Mouse (Mus musculus) MEL (cell line): ENCODE data around the gene Scrn3. TPM values are rescaled to one million over a fixed set of nuclear protein-coding genes. Genes with fewer than 3 reads are reported as not detected.

Experiments
- DNase-seq: peaks from one replicate; pipeline ENCODE4 v3.0.0; 2011; ENCODE audit warnings: low read depth, low spot score
- H3K27ac ChIP-seq: 2 replicates; pipeline ENCODE4 v1.5.1; 2012; ENCODE audit warnings: low read depth, mild to moderate bottlenecking, control low read depth, low read length, moderate library complexity; ENCODE audit not compliant: control insufficient read depth
- H3K27me3 ChIP-seq, 2 experiments: fragments of 150-350 bp in 1 of 2; sonication (generic) in 1 of 2; 2 replicates each; pipeline ENCODE4 v1.6.1; 2012; ENCODE audit warnings: low read length in 2 of 2, mild to moderate bottlenecking in 2 of 2, improper control_type of control experiment in 1 of 2, moderate library complexity in 1 of 2; ENCODE audit not compliant: insufficient read depth in 2 of 2, control insufficient read depth in 1 of 2
- H3K36me3 ChIP-seq, 2 experiments: 2 replicates each; pipeline ENCODE4 v1.6.1; 2012 to 2014; ENCODE audit warnings: low read length in 2 of 2, improper control_type of control experiment in 1 of 2, inconsistent platforms in 1 of 2, mild to moderate bottlenecking in 1 of 2; ENCODE audit not compliant: insufficient read depth in 2 of 2, control insufficient read depth in 1 of 2
- H3K4me1 ChIP-seq, 2 experiments: fragments of 150-350 bp in 1 of 2; sonication (generic) in 1 of 2; 2 replicates each; pipeline ENCODE4 v1.6.1; 2012; ENCODE audit warnings: low read length in 2 of 2, improper control_type of control experiment in 1 of 2, mild to moderate bottlenecking in 1 of 2; ENCODE audit not compliant: insufficient read depth in 2 of 2, control insufficient read depth in 1 of 2
- H3K4me3 ChIP-seq, 2 experiments: fragments of 150-350 bp in 1 of 2; sonication (generic) in 1 of 2; 2 replicates each; pipeline ENCODE4 v1.5.1; 2012; ENCODE audit warnings: low read depth in 2 of 2, low read length in 2 of 2, mild to moderate bottlenecking in 2 of 2, moderate library complexity in 2 of 2, control low read depth in 1 of 2, improper control_type of control experiment in 1 of 2; ENCODE audit not compliant: control insufficient read depth in 1 of 2, insufficient read depth in 1 of 2
- H3K79me2 ChIP-seq: 2 replicates; pipeline ENCODE4 v1.6.1; 2012; ENCODE audit warnings: mild to moderate bottlenecking, low read length, moderate library complexity; ENCODE audit not compliant: control insufficient read depth, poor library complexity, insufficient read depth
- H3K9ac ChIP-seq: 2 replicates; pipeline ENCODE4 v1.6.1; 2012; ENCODE audit warnings: low read depth, mild to moderate bottlenecking, control low read depth, low read length, moderate library complexity; ENCODE audit not compliant: control insufficient read depth, poor library complexity, severe bottlenecking
- H3K9me3 ChIP-seq: fragments of 150-350 bp; sonication (generic); replicated peaks from 2 replicates; pipeline ENCODE4 v1.6.1; 2012; ENCODE audit warnings: mild to moderate bottlenecking, low read length, improper control_type of control experiment, moderate library complexity; ENCODE audit not compliant: insufficient read depth
- CHD1 ChIP-seq: IDR thresholded peaks from 2 replicates; pipeline ENCODE4 v1.6.1; 2012; ENCODE audit warnings: low read depth, mild to moderate bottlenecking, inconsistent platforms, low read length, improper control_type of control experiment
- CHD2 ChIP-seq: IDR thresholded peaks from 2 replicates; pipeline ENCODE4 v1.6.1; 2011; ENCODE audit warnings: low read length, improper control_type of control experiment
- CTCF ChIP-seq, 3 experiments: IDR thresholded peaks in 2 of 3; conservative IDR thresholded peaks in 1 of 3; 2 replicates each; pipeline ENCODE4 v1.5.1; 2011 to 2012; ENCODE audit warnings: low read length in 3 of 3, low read depth in 2 of 3, mild to moderate bottlenecking in 2 of 3, improper control_type of control experiment in 1 of 3, inconsistent platforms in 1 of 3, mixed read lengths in 1 of 3, moderate library complexity in 1 of 3; ENCODE audit not compliant: control insufficient read depth in 1 of 3, insufficient read depth in 1 of 3, poor library complexity in 1 of 3, severe bottlenecking in 1 of 3
- EP300 ChIP-seq, 2 experiments: IDR thresholded peaks; 2 replicates each; pipeline ENCODE4 v1.6.1; 2011; ENCODE audit warnings: improper control_type of control experiment in 2 of 2, low read length in 2 of 2, low read depth in 1 of 2, mild to moderate bottlenecking in 1 of 2
- ETS1 ChIP-seq: IDR thresholded peaks from 2 replicates; pipeline ENCODE4 v1.6.1; 2012; ENCODE audit warnings: low read depth, mild to moderate bottlenecking, inconsistent platforms, low read length, improper control_type of control experiment, moderate library complexity
- GABPA ChIP-seq: IDR thresholded peaks from 2 replicates; pipeline ENCODE4 v1.6.1; 2012; ENCODE audit warnings: low read depth, mild to moderate bottlenecking, inconsistent platforms, low read length, improper control_type of control experiment, moderate library complexity
- GATA1 ChIP-seq: IDR thresholded peaks from 2 replicates; pipeline ENCODE4 v1.6.1; 2011; ENCODE audit warnings: low read depth, low read length, improper control_type of control experiment
- MAX ChIP-seq: IDR thresholded peaks from 2 replicates; pipeline ENCODE4 v1.6.1; 2011; ENCODE audit warnings: low read length, improper control_type of control experiment
- MEF2A ChIP-seq: IDR thresholded peaks from 2 replicates; pipeline ENCODE4 v1.6.1; 2014; ENCODE audit warnings: low read depth, mild to moderate bottlenecking, inconsistent platforms, low read length, improper control_type of control experiment; ENCODE audit not compliant: poor library complexity, insufficient replicate concordance, severe bottlenecking; ENCODE audit errors: extremely low read depth
- MYC ChIP-seq: IDR thresholded peaks from 2 replicates; pipeline ENCODE4 v1.6.1; 2011; ENCODE audit warnings: low read depth, mild to moderate bottlenecking, low read length, improper control_type of control experiment, moderate library complexity
- NRF1 ChIP-seq: IDR thresholded peaks from 2 replicates; pipeline ENCODE4 v1.6.1; 2014; ENCODE audit warnings: low read depth, mild to moderate bottlenecking, inconsistent platforms, low read length, improper control_type of control experiment, moderate library complexity; ENCODE audit not compliant: poor library complexity, insufficient read depth, severe bottlenecking
- RAD21 ChIP-seq: IDR thresholded peaks from 2 replicates; pipeline ENCODE4 v1.6.1; 2011; ENCODE audit warnings: mild to moderate bottlenecking, low read depth, low read length, improper control_type of control experiment
- RCOR1 ChIP-seq: IDR thresholded peaks from 2 replicates; pipeline ENCODE4 v1.6.1; 2012; ENCODE audit warnings: low read depth, mild to moderate bottlenecking, inconsistent platforms, low read length, improper control_type of control experiment
- SIN3A ChIP-seq: IDR thresholded peaks from 2 replicates; pipeline ENCODE4 v1.6.1; 2012; ENCODE audit warnings: low read length, improper control_type of control experiment, inconsistent platforms
- TAL1 ChIP-seq: IDR thresholded peaks from 2 replicates; pipeline ENCODE4 v1.6.1; 2012; ENCODE audit warnings: mild to moderate bottlenecking, inconsistent platforms, low read length, moderate library complexity, mixed read lengths
- TBP ChIP-seq: IDR thresholded peaks from 2 replicates; pipeline ENCODE4 v1.8.0; 2011; ENCODE audit warnings: low read depth, low read length, improper control_type of control experiment
- USF1 ChIP-seq: IDR thresholded peaks from 2 replicates; pipeline ENCODE4 v1.6.1; 2014; ENCODE audit warnings: low read depth, mild to moderate bottlenecking, inconsistent platforms, low read length, improper control_type of control experiment, moderate library complexity
- ZC3H11A ChIP-seq: IDR thresholded peaks from 2 replicates; pipeline ENCODE4 v1.6.1; 2012; ENCODE audit warnings: low read depth, mild to moderate bottlenecking, inconsistent platforms, low read length, improper control_type of control experiment
- ZKSCAN1 ChIP-seq: IDR thresholded peaks from 2 replicates; pipeline ENCODE4 v1.6.1; 2012; ENCODE audit warnings: low read depth, mild to moderate bottlenecking, inconsistent platforms, low read length, improper control_type of control experiment, moderate library complexity
- polyA plus RNA-seq, 2 experiments: library from polyadenylated mRNA; stranded (reverse) in 1 of 2; unstranded in 1 of 2; fragments of >175 nt in 1 of 2; fragments of >200 nt in 1 of 2; gene quantifications; 2 replicates each; pipeline versions ENCODE4 v1.2.1 to v1.2.4; 2012; ENCODE audit warnings: low replicate concordance in 2 of 2, low read depth in 1 of 2; ENCODE audit not compliant: insufficient read length in 2 of 2, insufficient read depth in 1 of 2, missing spikeins in 1 of 2
- total RNA-seq: library from RNA; depleted of rRNA; stranded (reverse); fragments of 300-350 nt; gene quantifications from 2 replicates; pipeline ENCODE4 v1.2.3, GENCODE M21; 2012

The Scrn3 gene
- total and polyA plus RNA-seq, 3 experiments = 3.2 to 7.7 TPM; not detected in 1

GRCm38 (mm10) chr2:73277021-73277708 lies 35.2 kb upstream of the Scrn3 start:
- Histone ChIP-seq H3K4me3 (peak overlapping the region; percentile 86 to 89), H3K27ac (no peak overlapping the region), H3K79me2 (no peaks in the 10 kb centered on the region), H3K9me3 (no peaks in the 10 kb centered on the region), H3K27me3 (no peaks in the 10 kb centered on the region), H3K9ac (peak overlapping the region; percentile 74), H3K4me1 (no peaks in the 10 kb centered on the region), H3K36me3 (0 out of 4 replicates have a peak, but pooled peaks cover 0 to 2% of the 10 kb centered on the region in 2 experiments)
- DNase-seq = peak; percentile 70
- TF ChIP-seq MAX = no peak
- no peak for TF ChIP-seq CHD1

- Histone ChIP-seq H3K9ac (peak overlapping the region; percentile 74), H3K27ac (no peak overlapping the region), H3K36me3 (0 out of 4 replicates have a peak, but pooled peaks cover 0 to 2% of the 10 kb centered on the region in 2 experiments), H3K9me3 (no peaks in the 10 kb centered on the region), H3K79me2 (no peaks in the 10 kb centered on the region), H3K27me3 (no peaks in the 10 kb centered on the region), H3K4me3 (peak overlapping the region; percentile 86 to 89), H3K4me1 (no peaks in the 10 kb centered on the region)
- peak; percentile 34 for DNase-seq
- no peak for TF ChIP-seq RAD21
- TF ChIP-seq EP300 (IDR thresholded peaks at IDR 0.05; ENCODE audit: low read depth in 1 of 2, low read length in 2 of 2) = no peak
- no peak for TF ChIP-seq TBP
- no peak for TF ChIP-seq SIN3A
- no peak for TF ChIP-seq ZKSCAN1
- TF ChIP-seq TAL1 = no peak
- no peak for TF ChIP-seq GABPA
- no peak for TF ChIP-seq MAX
- no peak for TF ChIP-seq ZC3H11A
- no peak for TF ChIP-seq CHD1
- TF ChIP-seq NRF1 = no peak
- TF ChIP-seq MYC = no peak
- TF ChIP-seq ETS1 = no peak
- no peak for TF ChIP-seq CHD2
- TF ChIP-seq USF1 = no peak
- TF ChIP-seq RCOR1 = no peak
- TF ChIP-seq CTCF (IDR thresholded peaks at IDR 0.05 in 2 of 3, conservative IDR thresholded peaks at IDR 0.05 in 1 of 3; ENCODE audit: control insufficient read depth in 1 of 3, insufficient read depth in 1 of 3, low read depth in 2 of 3, low read length in 3 of 3, poor library complexity in 1 of 3, severe bottlenecking in 1 of 3) = no peak
- no peak for TF ChIP-seq MEF2A
- TF ChIP-seq GATA1 = no peak
These were observed 34.7 kb upstream of the Scrn3 start for GRCm38 (mm10) chr2:73277709-73278075.
